Comparison of ENCODE assay signal across 22 mouse cellular contexts in genomic region chr6:124961021-124961420, GRCm38 (mm10). TPM values are rescaled to one million over a fixed set of nuclear protein-coding genes. Genes with fewer than 3 reads are reported as not detected.
A peak's percentile ranks its signal among the peaks of the same experiment; 100 is the strongest.
DNase-seq lines count a peak whose midpoint lies in the region; ATAC-seq and TF ChIP-seq lines count a peak whose summit lies in the region.
"Had no signal": no experiment of that assay in that cellular context is flagged by ENCODE, and none has a peak within 500 bp of the region (broad histone marks: within the 10 kb centered on the region; RNA-seq: fewer than 3 reads in every experiment).

No protein-coding gene starts in this region.

- no peak for TF ChIP-seq CTCF in ES-Bruce4 (IDR thresholded peaks at IDR 0.05; ENCODE audit: low read depth, low read length)

- no peak overlapping the region for H3K4me3 ChIP-seq in hindbrain, embryonic 13.5 days
- no peak overlapping the region for H3K4me3 ChIP-seq in hindbrain, embryonic 16.5 days (ENCODE audit: low read length)
- H3K4me3 ChIP-seq in ES-Bruce4 (ENCODE audit: low read depth, low read length): no peak overlapping the region
- H3K4me3 ChIP-seq: embryonic facial prominence, embryonic 15.5 days; erythroblast, embryonic 14.5 days; forebrain, embryonic 10.5 days; gastrocnemius, adult 2 months had no signal

- no peak for ATAC-seq in hindbrain, embryonic 13.5 days (ENCODE audit: low FRiP score)
- ATAC-seq in hindbrain, embryonic 16.5 days: no peak
- ATAC-seq: forebrain, embryonic 14.5 days; intestine, embryonic 16.5 days had no signal

- no peak for TF ChIP-seq POLR2A in ES-Bruce4 (IDR thresholded peaks at IDR 0.05; ENCODE audit: insufficient read depth, low read length)

- no peak for TF ChIP-seq EP300 in ES-Bruce4 (IDR thresholded peaks at IDR 0.05; ENCODE audit: insufficient read depth, low read depth, low read length)

- H3K4me2 ChIP-seq in hindbrain, embryonic 13.5 days: no peak overlapping the region
- H3K4me2 ChIP-seq in hindbrain, embryonic 16.5 days (ENCODE audit: low read length): no peak overlapping the region
- H3K4me2 ChIP-seq: embryonic facial prominence, embryonic 15.5 days; hindbrain, embryonic 14.5 days had no signal

- peaks cover 65% of the 10 kb centered on the region for H3K36me3 ChIP-seq in hindbrain, embryonic 13.5 days
- H3K36me3 ChIP-seq in hindbrain, embryonic 16.5 days (ENCODE audit: control insufficient read depth, insufficient read depth, low read length): peaks cover 25% of the 10 kb centered on the region
- H3K36me3 ChIP-seq in ES-Bruce4 (ENCODE audit: control insufficient read depth, insufficient read depth, low read length, poor library complexity, severe bottlenecking): peaks cover 41% of the 10 kb centered on the region

- H3K27ac ChIP-seq in hindbrain, embryonic 13.5 days: no peak overlapping the region
- no peak overlapping the region for H3K27ac ChIP-seq in hindbrain, embryonic 16.5 days (ENCODE audit: low read depth, low read length)
- 0 out of 2 replicates have a peak overlapping the region, but pooled peaks have one; percentile 10 for H3K27ac ChIP-seq in ES-Bruce4 (ENCODE audit: insufficient read depth, low read length)
- H3K27ac ChIP-seq: embryonic facial prominence, embryonic 15.5 days; forebrain, embryonic 10.5 days; gastrocnemius, adult 2 months; hindbrain, embryonic 14.5 days had no signal

- H3K27me3 ChIP-seq in hindbrain, embryonic 13.5 days: no peaks in the 10 kb centered on the region
- H3K27me3 ChIP-seq in hindbrain, embryonic 16.5 days (replicated peaks; ENCODE audit: control insufficient read depth, insufficient read depth, low read length): no peaks in the 10 kb centered on the region
- no peaks in the 10 kb centered on the region for H3K27me3 ChIP-seq in ES-Bruce4 (ENCODE audit: control insufficient read depth, insufficient read depth, low read length, poor library complexity, severe bottlenecking)
- H3K27me3 ChIP-seq: CH12.LX; embryonic facial prominence, embryonic 15.5 days had no signal

- H3K9ac ChIP-seq in hindbrain, embryonic 13.5 days: 0 out of 2 replicates have a peak overlapping the region, but pooled peaks have one; percentile 3
- no peak overlapping the region; the same call in 1 of the 2 replicates for H3K9ac ChIP-seq in hindbrain, embryonic 16.5 days (ENCODE audit: low read depth, low read length)
- H3K9ac ChIP-seq in ES-Bruce4 (ENCODE audit: low read depth, poor library complexity, severe bottlenecking): no peak overlapping the region; the same call in 1 of the 2 replicates
- H3K9ac ChIP-seq: embryonic facial prominence, embryonic 15.5 days; hindbrain, embryonic 14.5 days had no signal

- peaks cover 11% of the 10 kb centered on the region for H3K4me1 ChIP-seq in hindbrain, embryonic 13.5 days (replicated peaks)
- H3K4me1 ChIP-seq in hindbrain, embryonic 16.5 days (ENCODE audit: control insufficient read depth, insufficient read depth, low read depth, low read length): peaks cover 8% of the 10 kb centered on the region
- H3K4me1 ChIP-seq in ES-Bruce4 (ENCODE audit: control insufficient read depth, insufficient read depth, low read length): no peaks in the 10 kb centered on the region

- DNase-seq in adrenal gland, postnatal 10 days: peak; percentile 60
- no peak for DNase-seq in urinary bladder, postnatal 14 days (ENCODE audit: low spot score)
- DNase-seq in kidney, postnatal 25 days: no peak
- DNase-seq: cerebellum, adult 11-12 months; cerebellum, adult 9-10 months; cerebellum, postnatal 25 days; gastrocnemius, adult 2 months; gastrocnemius, postnatal 25 days; heart, postnatal 10 days had no signal

- 95% methylated on average over 12 of the region's 12 CpGs for WGBS in hindbrain, embryonic 13.5 days
- WGBS in hindbrain, embryonic 16.5 days: 96% methylated on average over 12 of the region's 12 CpGs

- H3K9me3 ChIP-seq in hindbrain, embryonic 13.5 days: no peaks in the 10 kb centered on the region
- H3K9me3 ChIP-seq in hindbrain, embryonic 16.5 days (ENCODE audit: control insufficient read depth, low read length): no peaks in the 10 kb centered on the region
- no peaks in the 10 kb centered on the region for H3K9me3 ChIP-seq in ES-Bruce4 (replicated peaks; ENCODE audit: control insufficient read depth, insufficient read depth, low read length, poor library complexity, severe bottlenecking)
- H3K9me3 ChIP-seq: embryonic facial prominence, embryonic 15.5 days; forebrain, embryonic 10.5 days; G1E had no signal

RNA-seq across cellular contexts. Expression of gene Cops7a, which starts 4.3 kb away (rescaled TPM):
- 89.3 and 94.5 TPM in 2 replicates for polyA plus RNA-seq in hindbrain, embryonic 13.5 days (2015; fragmentation: Nextera tagmentation; extraction: Ambion mirVana)
- polyA plus RNA-seq in hindbrain, embryonic 16.5 days (2015; fragmentation: Nextera tagmentation; extraction: Ambion mirVana): 107 TPM in 2 replicates
- polyA plus RNA-seq in ES-Bruce4 (2011; ENCODE audit: insufficient read depth, insufficient read length, low read depth, missing spikeins): 145 and 154 TPM in 2 replicates
- total RNA-seq in adrenal gland, postnatal 10 days (2021): 100 to 1,000 TPM; 122 to 129 TPM

RNA-seq across cellular contexts. Expression of gene Mlf2, which starts 29.8 kb away (rescaled TPM):
- 481 and 505 TPM in 2 replicates for polyA plus RNA-seq in hindbrain, embryonic 13.5 days (2015; fragmentation: Nextera tagmentation; extraction: Ambion mirVana)
- 574 and 587 TPM in 2 replicates for polyA plus RNA-seq in hindbrain, embryonic 16.5 days (2015; fragmentation: Nextera tagmentation; extraction: Ambion mirVana)
- 263 and 294 TPM in 2 replicates for polyA plus RNA-seq in ES-Bruce4 (2011; ENCODE audit: insufficient read depth, insufficient read length, low read depth, missing spikeins)
- 100 to 1,000 TPM; 271 to 288 TPM for total RNA-seq in adrenal gland, postnatal 10 days (2021)

RNA-seq across cellular contexts. Expression of gene Pianp, which starts 35.5 kb away (rescaled TPM):
- polyA plus RNA-seq in hindbrain, embryonic 13.5 days (2015; fragmentation: Nextera tagmentation; extraction: Ambion mirVana): 29.3 and 31.6 TPM in 2 replicates
- 67.4 and 77.9 TPM in 2 replicates for polyA plus RNA-seq in hindbrain, embryonic 16.5 days (2015; fragmentation: Nextera tagmentation; extraction: Ambion mirVana)
- 14.3 and 21.4 TPM in 2 replicates for polyA plus RNA-seq in ES-Bruce4 (2011; ENCODE audit: insufficient read depth, insufficient read length, low read depth, missing spikeins)
- 1 to 10 TPM; 3.8 to 5.6 TPM for total RNA-seq in adrenal gland, postnatal 10 days (2021)
- total RNA-seq: G1E; gastrocnemius, postnatal 25 days; granulocyte monocyte progenitor cell, adult 5-6 weeks; hematopoietic stem cell, adult 5-6 weeks had no signal
- polyA plus RNA-seq: erythroblast, embryonic 14.5 days; G1E had no signal

RNA-seq across cellular contexts. Expression of gene Ptms, which starts 41.1 kb away (rescaled TPM):
- polyA plus RNA-seq in hindbrain, embryonic 13.5 days (2015; fragmentation: Nextera tagmentation; extraction: Ambion mirVana): 744 and 801 TPM in 2 replicates
- 609 and 678 TPM in 2 replicates for polyA plus RNA-seq in hindbrain, embryonic 16.5 days (2015; fragmentation: Nextera tagmentation; extraction: Ambion mirVana)
- 382 and 383 TPM in 2 replicates for polyA plus RNA-seq in ES-Bruce4 (2011; ENCODE audit: insufficient read depth, insufficient read length, low read depth, missing spikeins)
- 100 to 1,000 TPM; 824 to 887 TPM for total RNA-seq in adrenal gland, postnatal 10 days (2021)

RNA-seq across cellular contexts. Expression of gene Zfp384, which starts 47.9 kb away (rescaled TPM):
- polyA plus RNA-seq in hindbrain, embryonic 13.5 days (2015; fragmentation: Nextera tagmentation; extraction: Ambion mirVana): 17.7 and 20.4 TPM in 2 replicates
- polyA plus RNA-seq in hindbrain, embryonic 16.5 days (2015; fragmentation: Nextera tagmentation; extraction: Ambion mirVana): 11.6 and 15.2 TPM in 2 replicates
- polyA plus RNA-seq in ES-Bruce4 (2011; ENCODE audit: insufficient read depth, insufficient read length, low read depth, missing spikeins): 32.4 and 33.8 TPM in 2 replicates
- total RNA-seq in adrenal gland, postnatal 10 days (2021): 10 to 100 TPM; 43.3 to 52.6 TPM
